12 mouse cellular contexts compared by ENCODE assay signal in genomic region chr2:166148672-166149332, GRCm38 (mm10). TPM values are rescaled to one million over a fixed set of nuclear protein-coding genes. Genes with fewer than 3 reads are reported as not detected.
DNase-seq lines count a peak whose midpoint lies in the region; ATAC-seq and TF ChIP-seq lines count a peak whose summit lies in the region.
"Had no signal": no experiment of that assay in that cellular context is flagged by ENCODE, and none has a peak within 500 bp of the region (broad histone marks: within the 10 kb centered on the region; RNA-seq: fewer than 3 reads in every experiment).

No protein-coding gene starts in this region.

- no peak for ATAC-seq in forebrain, embryonic 16.5 days
- ATAC-seq in lung, postnatal 0 days = peak; percentile 33; the same call in 1 of the 2 replicates
- no peak for ATAC-seq in heart, embryonic 14.5 days (ENCODE audit: insufficient number of reproducible peaks, insufficient read depth, low FRiP score, low read depth)
- no peak; the same call in 1 of the 2 replicates for ATAC-seq in stomach, embryonic 14.5 days (ENCODE audit: insufficient number of reproducible peaks, insufficient read depth, low FRiP score, low read depth)

- WGBS in forebrain, embryonic 10.5 days = 65% methylated on average over 13 of the region's 13 CpGs
- 43% methylated on average over 13 of the region's 13 CpGs for WGBS in forebrain, embryonic 16.5 days
- WGBS in lung, postnatal 0 days = 36% methylated on average over 13 of the region's 13 CpGs
- 31% methylated on average over 13 of the region's 13 CpGs for WGBS in heart, embryonic 14.5 days
- 18% methylated on average over 13 of the region's 13 CpGs for WGBS in stomach, embryonic 14.5 days

- H3K27me3 ChIP-seq in forebrain, embryonic 10.5 days (ENCODE audit: poor library complexity, severe bottlenecking) = peaks cover 20% of the 10 kb centered on the region
- peaks cover 7% of the 10 kb centered on the region for H3K27me3 ChIP-seq in forebrain, embryonic 16.5 days (replicated peaks; ENCODE audit: control insufficient read depth, insufficient read depth, low read length)
- H3K27me3 ChIP-seq in lung, postnatal 0 days (replicated peaks; ENCODE audit: insufficient read depth, low read length) = 0 out of 2 replicates have a peak, but pooled peaks cover 10% of the 10 kb centered on the region
- H3K27me3 ChIP-seq in heart, embryonic 14.5 days (ENCODE audit: control insufficient read depth, insufficient read depth, low read length) = no peaks in the 10 kb centered on the region
- no peaks in the 10 kb centered on the region for H3K27me3 ChIP-seq in stomach, embryonic 14.5 days (ENCODE audit: control insufficient read depth, insufficient read depth, low read length)

- H3K4me1 ChIP-seq in forebrain, embryonic 10.5 days = peaks cover 100% of the 10 kb centered on the region
- peaks cover 34% of the 10 kb centered on the region for H3K4me1 ChIP-seq in forebrain, embryonic 16.5 days (replicated peaks; ENCODE audit: control insufficient read depth, insufficient read depth, low read length)
- H3K4me1 ChIP-seq in lung, postnatal 0 days (ENCODE audit: insufficient read depth, low read depth, low read length) = peaks cover 18% of the 10 kb centered on the region
- H3K4me1 ChIP-seq in heart, embryonic 14.5 days (ENCODE audit: control insufficient read depth in 2 of 2, insufficient read depth in 2 of 2, low read length in 2 of 2) = peaks cover 84 to 96% of the 10 kb centered on the region in 2 experiments
- peaks cover 64% of the 10 kb centered on the region for H3K4me1 ChIP-seq in stomach, embryonic 14.5 days (ENCODE audit: control insufficient read depth, insufficient read depth, low read length)

- no peak overlapping the region for H3K4me3 ChIP-seq in forebrain, embryonic 10.5 days
- H3K4me3 ChIP-seq in forebrain, embryonic 16.5 days (replicated peaks; ENCODE audit: low read length) = no peak overlapping the region
- no peak overlapping the region for H3K4me3 ChIP-seq in lung, postnatal 0 days (ENCODE audit: low read depth, low read length)
- no peak overlapping the region for H3K4me3 ChIP-seq in heart, embryonic 14.5 days (ENCODE audit: control insufficient read depth in 1 of 2, insufficient read depth in 1 of 2, low read depth in 1 of 2, low read length in 2 of 2)
- H3K4me3 ChIP-seq in stomach, embryonic 14.5 days (ENCODE audit: low read depth, low read length) = no peak overlapping the region

- peak; percentile 31 for DNase-seq in forebrain, embryonic 10.5 days (ENCODE audit: extremely low spot score, low spot score)
- peak; percentile 82 for DNase-seq in lung, postnatal 0 days (ENCODE audit: low spot score)
- no peak for DNase-seq in lung, postnatal 25 days (ENCODE audit: low spot score)
- DNase-seq in cerebellum, adult 8-10 months = no peak
- DNase-seq in spleen, postnatal 10 days (ENCODE audit: low spot score in 2 of 2) = no peak
- DNase-seq: cerebellum, adult 11-12 months; gastrocnemius, postnatal 10 days; lung, postnatal 4 days; thymus, postnatal 36 days had no signal

- H3K9me3 ChIP-seq in forebrain, embryonic 10.5 days = no peaks in the 10 kb centered on the region
- no peaks in the 10 kb centered on the region for H3K9me3 ChIP-seq in forebrain, embryonic 16.5 days (ENCODE audit: control insufficient read depth, low read length)
- H3K9me3 ChIP-seq in lung, postnatal 0 days (ENCODE audit: low read length) = no peaks in the 10 kb centered on the region
- no peaks in the 10 kb centered on the region for H3K9me3 ChIP-seq in heart, embryonic 14.5 days (ENCODE audit: control insufficient read depth, low read length)
- no peaks in the 10 kb centered on the region for H3K9me3 ChIP-seq in stomach, embryonic 14.5 days (ENCODE audit: control insufficient read depth, low read depth, low read length)

- TF ChIP-seq CTCF in lung, postnatal 0 days (IDR thresholded peaks at IDR 0.05) = no peak

- H3K9ac ChIP-seq in forebrain, embryonic 16.5 days (replicated peaks; ENCODE audit: low read depth, low read length) = no peak overlapping the region
- H3K9ac ChIP-seq in lung, postnatal 0 days (replicated peaks; ENCODE audit: low read depth) = no peak overlapping the region
- peak overlapping the region; percentile 58 for H3K9ac ChIP-seq in heart, embryonic 14.5 days (ENCODE audit: low read length)
- H3K9ac ChIP-seq in stomach, embryonic 14.5 days (replicated peaks; ENCODE audit: low read depth, low read length) = no peak overlapping the region

- H3K27ac ChIP-seq in forebrain, embryonic 10.5 days = peak overlapping the region; percentile 53; the same call in 1 of the 2 replicates
- no peak overlapping the region for H3K27ac ChIP-seq in forebrain, embryonic 16.5 days (ENCODE audit: low read length)
- peak overlapping the region; percentile 32; the same call in 1 of the 2 replicates for H3K27ac ChIP-seq in lung, postnatal 0 days (ENCODE audit: low read length)
- peak overlapping the region; percentile 44 to 74 for H3K27ac ChIP-seq in heart, embryonic 14.5 days (replicated peaks in 1 of 2; ENCODE audit: control insufficient read depth in 1 of 2, insufficient read depth in 1 of 2, low read depth in 2 of 2, low read length in 2 of 2)
- peak overlapping the region; percentile 12; the same call in 1 of the 2 replicates for H3K27ac ChIP-seq in stomach, embryonic 14.5 days (ENCODE audit: low read length)

- peaks cover 27% of the 10 kb centered on the region for H3K36me3 ChIP-seq in forebrain, embryonic 10.5 days (replicated peaks)
- H3K36me3 ChIP-seq in forebrain, embryonic 16.5 days (ENCODE audit: control insufficient read depth, insufficient read depth) = no peaks in the 10 kb centered on the region
- no peaks in the 10 kb centered on the region for H3K36me3 ChIP-seq in lung, postnatal 0 days (ENCODE audit: insufficient read depth, low read length)
- peaks cover 11% of the 10 kb centered on the region; the same call in 1 of the 2 replicates for H3K36me3 ChIP-seq in heart, embryonic 14.5 days (ENCODE audit: control insufficient read depth, insufficient read depth, low read length)
- 0 out of 2 replicates have a peak, but pooled peaks cover 3% of the 10 kb centered on the region for H3K36me3 ChIP-seq in stomach, embryonic 14.5 days (ENCODE audit: control insufficient read depth, insufficient read depth, low read length)

- H3K4me2 ChIP-seq in forebrain, embryonic 16.5 days (ENCODE audit: low read length) = no peak overlapping the region
- H3K4me2 ChIP-seq in lung, postnatal 0 days (replicated peaks; ENCODE audit: low read depth, low read length) = no peak overlapping the region
- peak overlapping the region; percentile 38 for H3K4me2 ChIP-seq in heart, embryonic 14.5 days (ENCODE audit: low read length)
- peak overlapping the region; percentile 1; the same call in 1 of the 2 replicates for H3K4me2 ChIP-seq in stomach, embryonic 14.5 days (replicated peaks; ENCODE audit: low read depth, low read length)

- 0 out of 2 replicates have a peak, but pooled peaks have one; percentile 17 for TF ChIP-seq EP300 in lung, postnatal 0 days (IDR thresholded peaks at IDR 0.05)

RNA-seq across cellular contexts. Expression of gene Sulf2, which starts 6.7 kb away (rescaled TPM):
- polyA plus RNA-seq in forebrain, embryonic 10.5 days (2016; fragmentation: Nextera tagmentation; extraction: Ambion mirVana) = 71.1 and 73.6 TPM in 2 replicates
- 28.7 and 37.6 TPM in 2 replicates for polyA plus RNA-seq in forebrain, embryonic 16.5 days (2015; fragmentation: Nextera tagmentation; extraction: Ambion mirVana)
- 10.8 and 13.6 TPM in 2 replicates for polyA plus RNA-seq in lung, postnatal 0 days (2015; fragmentation: Nextera tagmentation; extraction: Ambion mirVana)
- polyA plus RNA-seq in heart, embryonic 14.5 days (2014; fragmentation: Nextera tagmentation; extraction: Ambion mirVana) = 106 and 115 TPM in 2 replicates
- polyA plus RNA-seq in stomach, embryonic 14.5 days (2014; fragmentation: Nextera tagmentation; extraction: Ambion mirVana) = 233 and 235 TPM in 2 replicates

Comparison
In these comparisons a context has a peak if more than half of its experiments do, and no peak if none do; other contexts are left out.
1. DNase-seq: peak in forebrain, embryonic 10.5 days (single experiment) and lung, postnatal 0 days (single experiment); none in lung, postnatal 25 days (single experiment), cerebellum, adult 8-10 months (single experiment) and spleen, postnatal 10 days (0 of 2).
2. H3K4me2 ChIP-seq: peak in heart, embryonic 14.5 days (single experiment) and stomach, embryonic 14.5 days (single experiment); none in forebrain, embryonic 16.5 days (single experiment) and lung, postnatal 0 days (single experiment).